Mouse (Mus musculus) left cerebral cortex, postnatal 4 days (tissue): ENCODE data around the gene Ankrd52. TPM values are rescaled to one million over a fixed set of nuclear protein-coding genes. Genes with fewer than 3 reads are reported as not detected.

Experiments
- DNase-seq: peaks from one replicate; pipeline ENCODE4 v3.0.0-alpha.2; 2022
- intact Hi-C: fragments of 180-260 bp; cut with DNase I; formaldehyde crosslinking; loops from one replicate; pipeline ENCODE4 v1.15.1; 2025
- total RNA-seq, 2 experiments: library from RNA; stranded (reverse); gene quantifications; 2 replicates each; pipeline ENCODE4 v1.2.3; 2021

Gene Ankrd52
- total RNA-seq, 2 experiments from 2014 or later, result 84.9 to 85.5 TPM

- DNase-seq, result no peak
- intact Hi-C loops, result no loop called here
Observed at GRCm38 (mm10) chr10:128369218-128369543, 7.7 kb upstream of the Ankrd52 start.

DNA sequence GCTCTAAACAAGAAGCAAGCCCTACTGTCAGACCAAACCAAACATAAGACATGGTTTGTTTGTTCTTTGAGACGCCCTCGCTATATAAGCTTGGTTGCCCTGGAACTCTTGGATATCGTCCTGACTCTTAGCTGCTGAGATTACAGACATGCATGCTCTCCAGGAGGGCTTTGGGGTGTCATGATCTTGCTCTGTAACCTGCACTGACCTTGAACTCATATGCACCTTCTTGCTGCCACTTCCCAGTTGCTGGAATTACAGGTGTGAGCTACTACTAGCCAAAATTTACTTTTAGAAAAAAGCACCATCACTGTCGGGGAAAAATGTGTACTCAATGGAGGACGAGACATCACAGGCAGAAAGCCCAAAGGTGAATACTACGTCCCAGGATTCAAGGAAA, 7.3 kb upstream of the Ankrd52 start:
- intact Hi-C loops, result no loop called here
- no peak for DNase-seq

DNA sequence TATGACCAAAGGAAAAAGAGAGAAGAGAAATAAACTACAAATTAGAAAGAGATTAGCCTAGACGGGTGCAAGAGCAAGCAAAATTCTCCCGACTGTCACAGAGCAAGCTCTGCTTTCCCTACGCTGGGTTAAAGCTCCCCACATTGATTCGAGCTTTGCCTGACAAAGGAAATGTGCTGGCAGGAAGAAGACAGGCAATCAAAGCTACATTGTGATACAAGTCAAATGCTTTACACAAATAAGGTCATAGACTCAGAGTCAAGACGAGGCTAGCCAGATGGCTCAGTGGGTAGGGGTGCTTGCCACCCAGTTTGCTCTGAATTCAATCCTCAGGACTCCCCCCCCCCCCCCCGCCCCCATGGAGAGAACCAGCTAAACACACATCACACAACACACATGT, 6.9 kb upstream of the Ankrd52 start:
- no peak for DNase-seq
- intact Hi-C loops, result no loop called here

- DNase-seq, result no peak
- intact Hi-C loops, result no loop called here
Observed at GRCm38 (mm10) chr10:128370601-128371000, 6.3 kb upstream of the Ankrd52 start.

DNA sequence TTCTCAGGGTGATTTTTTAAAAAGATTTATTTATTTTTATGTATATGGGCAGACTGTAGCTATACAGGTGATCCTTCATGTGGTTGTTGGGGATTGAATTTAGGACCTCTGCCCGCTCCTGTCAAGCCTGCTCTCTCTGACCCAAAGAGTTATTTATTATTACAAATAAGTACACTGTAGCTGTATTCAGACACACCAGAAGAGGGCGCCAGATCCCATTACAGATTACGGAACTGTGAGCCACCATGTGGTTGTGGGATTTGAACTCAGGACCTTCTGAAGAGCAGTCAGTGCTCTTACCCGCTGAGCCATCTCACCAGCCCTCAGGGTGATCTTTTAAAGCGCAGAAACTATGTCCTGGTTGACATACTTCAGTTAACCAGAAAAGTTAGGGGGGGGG, 4.8 kb upstream of the Ankrd52 start:
- DNase-seq, result no peak
- intact Hi-C loops, result no loop called here

DNA sequence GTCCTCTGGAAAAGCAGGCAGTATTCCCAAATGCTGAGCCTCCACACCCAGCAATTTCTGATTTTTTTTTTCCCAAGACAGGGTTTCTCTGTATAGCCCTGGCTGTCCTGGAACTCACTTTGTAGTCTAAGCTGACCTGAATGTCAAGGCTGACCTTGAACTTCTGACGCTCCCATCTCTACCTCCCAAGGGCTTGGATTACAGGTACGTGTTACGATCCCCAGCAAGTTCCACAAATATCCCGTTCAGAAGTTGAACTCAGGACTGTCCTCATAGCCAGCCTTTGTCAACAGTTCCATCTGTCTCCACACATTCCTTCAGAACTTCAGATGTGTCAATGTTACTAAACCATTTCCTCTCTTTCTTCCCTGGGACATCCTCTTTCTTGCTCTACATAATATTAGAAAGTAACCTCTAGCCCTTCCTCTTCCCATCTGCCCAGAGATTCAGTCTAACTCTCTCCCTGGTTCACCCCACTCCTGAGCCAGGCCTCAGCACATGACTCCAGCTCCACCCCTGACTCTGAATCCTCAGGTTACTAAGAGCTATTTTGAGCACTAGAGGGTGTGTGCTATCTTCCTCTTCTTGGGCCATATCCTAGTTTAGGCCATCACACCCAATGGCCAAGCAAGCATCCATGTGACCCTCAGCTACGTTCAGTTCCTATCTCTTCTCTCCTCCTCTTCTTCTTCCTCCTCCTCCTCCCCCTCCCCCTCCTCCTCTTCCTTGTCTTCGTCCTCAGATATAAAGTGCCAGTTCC, 3.7 kb upstream of the Ankrd52 start:
- DNase-seq, result no peak
- intact Hi-C loops, result no loop called here

GRCm38 (mm10) chr10:128374393-128374792, 2.5 kb upstream of the Ankrd52 start:
- intact Hi-C loops, result no loop called here
- no peak for DNase-seq

- DNase-seq, result no peak
- intact Hi-C loops, result no loop called here
Observed at GRCm38 (mm10) chr10:128376099-128376454, 838 bp upstream of the Ankrd52 start.

- intact Hi-C loops, result no loop called here
- DNase-seq, result peak; percentile 73
Observed at GRCm38 (mm10) chr10:128377222-128377939, 466 bp downstream of the Ankrd52 start.

- intact Hi-C loops, result no loop called here
- DNase-seq, result no peak
Observed at GRCm38 (mm10) chr10:128377940-128378448, 1.1 kb downstream of the Ankrd52 start.

DNA sequence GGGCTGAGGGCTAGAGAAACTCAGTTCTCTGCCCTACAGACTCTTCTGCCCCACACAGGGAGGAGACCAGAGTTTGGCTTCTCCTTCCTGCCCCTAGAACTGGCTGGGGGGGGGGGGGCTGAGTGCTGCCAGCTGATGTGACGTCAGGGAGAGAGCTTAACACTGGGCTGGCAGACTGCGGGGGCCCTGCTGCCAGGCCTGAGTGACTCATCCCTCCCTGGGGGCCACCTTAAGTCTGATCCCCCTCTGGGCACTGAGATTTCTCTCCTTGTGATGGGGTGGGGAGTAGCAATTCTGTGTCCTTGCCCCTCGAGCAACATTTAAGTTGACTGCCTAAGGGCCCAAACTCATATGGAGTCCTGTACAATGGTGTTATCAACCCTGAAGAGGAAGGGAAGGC, 1.5 kb downstream of the Ankrd52 start:
- intact Hi-C loops, result no loop called here
- DNase-seq, result no peak

DNA sequence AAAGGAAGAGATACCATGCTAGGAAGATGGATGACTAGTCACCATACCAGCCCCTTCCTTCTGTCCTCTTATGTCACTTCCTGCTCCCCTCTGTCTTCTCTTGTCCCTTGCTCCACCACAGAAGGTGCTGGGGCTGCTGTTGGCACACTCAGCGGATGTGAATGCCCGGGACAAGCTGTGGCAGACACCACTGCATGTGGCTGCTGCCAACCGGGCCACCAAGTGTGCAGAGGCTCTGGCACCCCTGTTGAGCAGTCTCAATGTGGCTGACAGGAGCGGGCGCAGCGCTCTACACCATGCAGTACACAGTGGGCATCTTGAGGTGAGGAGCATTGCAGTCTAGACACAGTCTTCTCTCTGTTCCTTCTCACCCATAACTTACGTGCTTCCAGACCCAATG, 2.3 kb downstream of the Ankrd52 start:
- intact Hi-C loops, result no loop called here
- no peak for DNase-seq

- no peak for DNase-seq
- intact Hi-C loops, result no loop called here
Observed at GRCm38 (mm10) chr10:128380565-128380964, 3.6 kb downstream of the Ankrd52 start.

GRCm38 (mm10) chr10:128382482-128382881, 5.6 kb downstream of the Ankrd52 start:
- intact Hi-C loops, result no loop called here
- DNase-seq, result no peak

DNA sequence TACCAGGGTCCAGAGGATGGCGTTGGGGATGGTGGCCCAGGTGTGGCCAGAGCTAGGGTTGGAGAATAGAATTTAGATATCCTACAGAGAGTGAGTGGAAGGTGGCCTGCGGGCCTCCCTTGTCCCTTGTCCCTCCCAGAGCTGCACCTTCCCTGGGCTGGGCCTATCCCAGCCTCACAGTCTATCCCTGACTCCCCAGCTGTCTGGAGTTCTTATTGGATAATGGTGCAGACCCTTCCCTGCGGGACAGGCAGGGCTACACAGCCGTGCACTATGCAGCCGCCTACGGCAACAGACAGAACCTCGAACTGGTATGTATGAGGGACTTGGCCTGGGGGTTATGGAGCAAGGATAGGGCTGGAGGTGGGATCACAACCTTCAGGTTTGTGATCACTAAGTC, 9.0 kb downstream of the Ankrd52 start:
- intact Hi-C loops, result no loop called here

GRCm38 (mm10) chr10:128388941-128389340, 12.0 kb downstream of the Ankrd52 start:
- intact Hi-C loops, result no loop called here
- DNase-seq, result no peak

More for the DNA sequence above, 9.0 kb downstream of the Ankrd52 start:
- DNase-seq, result no peak

- DNase-seq, result no peak
- intact Hi-C loops, result no loop called here
Observed at GRCm38 (mm10) chr10:128389570-128389969, 12.7 kb downstream of the Ankrd52 start.

GRCm38 (mm10) chr10:128390366-128390765, 13.5 kb downstream of the Ankrd52 start:
- intact Hi-C loops, result no loop called here
- no peak for DNase-seq

GRCm38 (mm10) chr10:128391850-128392249, 14.9 kb downstream of the Ankrd52 start:
- DNase-seq, result no peak
- intact Hi-C loops, result no loop called here

DNA sequence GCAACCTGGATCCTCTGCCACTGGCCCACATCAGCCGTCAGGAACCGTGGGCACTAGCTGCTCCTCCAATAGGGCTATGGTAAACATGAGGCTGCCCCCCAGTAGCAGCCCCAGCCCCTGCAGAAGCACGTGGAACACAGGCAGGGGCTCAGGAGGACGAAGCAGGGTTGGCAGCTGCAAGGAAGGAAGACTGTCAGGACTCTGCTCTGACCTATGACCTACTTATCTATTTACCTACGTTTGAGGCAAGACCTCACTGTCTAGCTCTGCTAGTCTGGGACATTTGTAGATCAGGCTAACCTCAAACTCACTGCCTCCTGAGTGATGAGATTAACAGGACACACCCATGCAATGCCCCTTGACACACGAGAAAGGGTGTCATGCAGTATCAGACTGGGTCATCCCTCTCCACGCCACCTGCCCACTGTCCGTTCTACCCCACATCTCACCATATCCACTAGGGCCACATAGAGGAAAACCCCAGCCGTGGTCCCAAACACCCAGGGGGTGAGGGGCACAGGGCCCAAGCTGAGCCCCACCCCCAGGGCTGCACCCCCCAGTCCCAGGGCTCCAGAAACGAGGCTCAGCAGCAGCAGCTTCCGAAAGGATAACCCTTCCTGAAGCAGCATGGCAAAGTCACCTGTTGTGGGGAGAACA, 19.2 kb downstream of the Ankrd52 start:
- intact Hi-C loops, result no loop called here

GRCm38 (mm10) chr10:128396716-128397264, 19.9 kb downstream of the Ankrd52 start:
- DNase-seq, result no peak
- intact Hi-C loops, result no loop called here

More for the DNA sequence above, 19.2 kb downstream of the Ankrd52 start:
- DNase-seq, result no peak
